Mouse (Mus musculus): Measurements from ENCODE around the gene Rpl31. TPM values are rescaled to one million over a fixed set of nuclear protein-coding genes. Genes with fewer than 3 reads are reported as not detected.

The Rpl31 gene
- polyA plus RNA-seq, 3 experiments from 2014 or later = 401 to 497 (median 469) TPM

DNA sequence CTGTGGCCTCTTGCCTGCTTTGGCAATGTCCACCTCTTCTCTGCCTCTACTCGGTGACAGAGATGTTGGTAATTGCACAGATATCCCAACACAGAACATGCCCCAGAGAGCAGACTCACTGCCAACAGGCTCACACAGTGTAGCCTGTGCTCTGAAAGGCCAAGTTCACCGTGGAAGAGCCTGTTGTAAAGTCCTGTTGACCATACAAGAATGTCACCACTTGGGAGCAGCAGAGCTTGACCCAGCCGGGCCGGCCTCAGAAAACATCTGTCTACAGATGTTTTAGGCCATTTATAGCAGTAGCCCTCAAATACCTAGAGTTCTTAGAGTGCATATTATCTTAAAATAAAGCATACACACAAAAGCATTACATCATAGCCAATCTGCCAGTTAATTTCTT is 39.5 kb downstream of the Rpl31 start:
- ATAC-seq = no peak

DNA sequence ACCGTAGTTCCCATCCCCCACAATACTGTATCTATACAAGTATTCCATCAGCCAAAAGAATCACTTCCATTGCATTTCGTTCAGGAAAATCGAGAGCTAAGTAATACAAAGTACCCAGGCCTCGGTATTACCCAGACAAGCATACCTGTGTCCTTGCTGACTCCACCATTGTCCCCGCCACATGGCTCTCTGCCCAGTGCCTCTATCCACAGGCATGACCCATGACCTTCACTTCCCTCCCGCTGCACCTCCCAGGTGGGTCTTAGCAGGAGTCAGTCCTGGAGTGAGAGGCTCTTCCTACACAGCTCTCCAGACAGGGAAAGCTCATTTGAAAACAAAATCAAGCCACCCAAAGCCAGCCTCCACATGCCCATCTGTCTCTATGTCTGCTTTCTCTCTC is 40.5 kb downstream of the Rpl31 start:
- ATAC-seq = no peak

DNA sequence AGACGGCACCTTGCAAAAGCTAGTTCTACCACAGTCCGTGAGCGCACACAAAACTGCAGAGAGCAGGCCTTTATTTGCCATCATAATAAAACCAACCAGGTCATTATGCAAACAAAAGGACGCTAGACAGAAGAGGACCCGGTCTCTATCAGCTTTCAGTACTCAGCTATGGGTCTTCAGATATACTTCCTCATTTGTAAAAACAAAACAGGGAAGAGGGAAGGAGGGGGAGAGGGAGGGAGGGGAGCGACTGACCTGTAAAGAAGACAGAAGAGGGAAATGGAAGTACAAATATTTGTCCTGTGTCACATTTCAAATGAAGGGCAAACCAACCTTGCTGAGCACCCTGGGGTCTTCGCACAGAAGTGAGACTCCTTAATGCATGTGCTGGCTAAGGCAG is 41.0 kb downstream of the Rpl31 start:
- ATAC-seq = no peak

DNA sequence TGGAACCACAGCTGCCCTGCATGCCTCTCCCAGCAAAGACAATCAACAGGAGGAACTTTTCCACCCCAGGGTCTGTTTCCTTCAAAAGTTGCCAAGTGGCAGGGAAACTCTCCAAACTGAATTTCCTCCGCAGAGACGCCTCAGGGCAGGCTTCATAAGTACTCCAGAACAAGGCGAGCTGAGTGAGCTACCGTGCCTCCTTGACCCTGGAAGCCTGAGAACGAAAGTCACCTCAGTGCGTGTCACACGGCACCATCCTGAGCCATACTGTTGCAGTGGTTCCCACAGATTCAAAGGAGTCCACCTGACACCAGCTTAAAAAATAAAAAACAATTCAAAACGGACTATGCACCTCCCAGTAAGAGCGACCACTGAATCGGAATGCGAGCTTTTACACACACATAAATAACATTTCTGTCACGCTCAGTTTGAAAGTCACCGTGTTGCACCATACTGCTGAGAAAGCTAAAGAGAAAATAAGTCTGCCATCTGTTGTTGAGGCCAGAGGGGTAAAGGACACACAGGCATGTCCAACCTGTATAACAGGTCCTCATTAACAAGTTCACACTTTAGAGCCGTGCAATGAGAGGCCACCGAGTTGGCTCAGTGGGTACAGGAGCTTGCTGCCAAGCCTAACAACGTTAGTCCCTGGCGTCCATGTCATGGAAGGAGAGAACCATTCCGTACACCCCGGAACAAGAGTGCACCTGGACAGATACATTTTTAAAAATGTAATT is 42.6 kb downstream of the Rpl31 start:
- no peak for ATAC-seq

DNA sequence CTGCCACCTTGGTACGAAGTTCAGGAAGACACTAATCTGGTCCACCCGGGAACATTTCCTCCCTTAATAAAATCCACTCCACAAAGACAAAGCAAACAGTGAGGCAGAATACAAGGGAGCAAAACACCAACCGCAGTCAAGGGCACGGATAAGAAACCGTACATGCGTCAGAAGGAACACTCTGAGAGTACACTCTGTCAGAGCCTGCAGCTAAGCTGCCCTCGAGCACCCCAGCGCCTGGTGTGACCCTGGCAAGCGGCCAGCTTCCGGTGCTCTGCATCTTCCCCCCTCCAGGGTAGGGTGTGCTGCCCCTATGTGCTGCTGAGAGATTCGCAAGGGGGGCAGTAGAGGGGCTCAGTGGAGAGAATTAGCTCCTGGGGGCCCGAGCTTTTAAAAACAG is 50.2 kb downstream of the Rpl31 start:
- no peak for ATAC-seq

DNA sequence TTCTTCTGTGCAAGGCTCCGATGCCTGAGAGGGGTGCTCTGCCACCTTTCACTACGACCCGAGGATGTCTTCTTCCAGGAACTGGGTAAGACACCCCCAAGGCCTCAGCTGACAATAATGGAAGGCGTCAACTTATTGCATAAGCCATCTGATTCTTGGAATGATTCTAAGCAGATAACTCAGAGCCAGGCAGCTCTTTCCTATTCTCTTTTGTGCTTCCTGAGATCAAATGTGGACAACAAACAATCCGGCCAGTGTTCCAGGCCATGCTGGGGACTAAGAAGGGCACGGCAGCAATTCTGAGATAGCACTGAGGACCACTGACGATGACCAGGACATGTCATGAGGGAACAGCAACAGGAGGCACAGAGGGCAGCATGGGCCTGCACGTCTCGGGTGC is 51.2 kb downstream of the Rpl31 start:
- ATAC-seq = no peak

DNA sequence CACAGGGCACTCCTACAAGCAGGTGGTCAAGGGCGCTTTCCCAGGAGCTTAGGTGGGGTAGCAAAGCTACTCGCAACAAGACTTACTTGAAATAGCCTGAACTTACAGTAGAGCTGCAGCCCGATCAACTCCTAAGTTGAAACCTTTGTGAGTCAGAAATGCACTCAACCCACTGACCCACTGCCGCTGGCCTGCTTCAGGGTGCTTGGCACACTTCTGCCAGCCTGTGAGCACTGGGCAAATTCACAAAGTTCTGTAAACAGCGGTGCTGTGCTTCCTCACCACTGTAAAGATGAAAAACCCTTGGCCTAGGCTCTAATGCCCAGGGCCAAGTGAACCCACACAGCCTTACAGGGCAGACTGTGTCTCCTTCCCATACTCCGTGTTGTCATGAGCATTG is 53.3 kb downstream of the Rpl31 start:
- ATAC-seq = no peak

Other genes with a start within 250 kb of the Rpl31 start
- 1 to 10 TPM in 1 of 3 experiments, under 1 TPM in 2; 0.20 to 1.1 (median 0.39) TPM for gene Npas2, start 174.1 kb upstream of the Rpl31 start, polyA plus RNA-seq (2017; shearing (Covaris generic))
- 1 to 10 TPM in 1 of 3 experiments, under 1 TPM in 2; 0.78 to 2.0 (median 0.92) TPM for gene Tbc1d8, start 110.9 kb downstream of the Rpl31 start, polyA plus RNA-seq (2017; shearing (Covaris generic))
- gene Cnot11, start 167.2 kb downstream of the Rpl31 start, polyA plus RNA-seq (2017; shearing (Covaris generic)) = 1 to 10 TPM; 4.6 to 6.9 (median 4.6) TPM
- 10 to 100 TPM; 11.9 to 37.0 (median 29.9) TPM for gene Rnf149, start 209.6 kb downstream of the Rpl31 start, polyA plus RNA-seq (2017; shearing (Covaris generic))